Mouse (Mus musculus) heart, embryonic 12.5 days (tissue): ENCODE results near the gene Tom1l1. TPM values are rescaled to one million over a fixed set of nuclear protein-coding genes. Genes with fewer than 3 reads are reported as not detected.

Experiments
- ATAC-seq: fragments of 200-750 bp; cut with Nextera tagmentation; 2 replicates; pipeline ENCODE4 v1.8.0; 2017; ENCODE audit warnings: moderate TSS enrichment, moderate library complexity; ENCODE audit not compliant: insufficient number of reproducible peaks, low FRiP score
- H3K27ac ChIP-seq: fragments of 300-500 bp; sonication (generic); 2 replicates; pipeline ENCODE4 v1.5.1; 2016; ENCODE audit warnings: mild to moderate bottlenecking, moderate library complexity; ENCODE audit not compliant: poor library complexity, severe bottlenecking
- H3K27me3 ChIP-seq: fragments of 300-500 bp; sonication (generic); replicated peaks from 2 replicates; pipeline ENCODE4 v1.6.1; 2016; ENCODE audit warnings: mild to moderate bottlenecking, moderate library complexity
- H3K36me3 ChIP-seq: fragments of 300-500 bp; sonication (generic); 2 replicates; pipeline ENCODE4 v1.6.1; 2016; ENCODE audit warnings: mild to moderate bottlenecking, moderate library complexity
- H3K4me1 ChIP-seq: fragments of 300-500 bp; sonication (generic); replicated peaks from 2 replicates; pipeline ENCODE4 v1.6.1; 2016; ENCODE audit warnings: mild to moderate bottlenecking
- H3K4me2 ChIP-seq: fragments of 300-500 bp; sonication (generic); 2 replicates; pipeline ENCODE4 v1.6.1; 2016; ENCODE audit warnings: mild to moderate bottlenecking, moderate library complexity
- H3K4me3 ChIP-seq: fragments of 300-500 bp; sonication (generic); 2 replicates; pipeline ENCODE4 v1.5.1; 2016; ENCODE audit warnings: mild to moderate bottlenecking
- H3K9ac ChIP-seq: fragments of 300-500 bp; sonication (generic); 2 replicates; pipeline ENCODE4 v1.6.1; 2016; ENCODE audit warnings: mild to moderate bottlenecking, moderate library complexity
- H3K9me3 ChIP-seq: fragments of 300-500 bp; sonication (generic); replicated peaks from 2 replicates; pipeline ENCODE4 v1.6.1; 2016; ENCODE audit warnings: mild to moderate bottlenecking, moderate library complexity
- WGBS: fragments of 180-500 bp; shearing (Covaris S2); methylation state at CpG from one replicate; pipeline ENCODE4 v1.1.7; 2016; 5-methylcytosine and 5-hydroxymethylcytosine counted together
- polyA plus RNA-seq: library from polyadenylated mRNA; unstranded; fragments of >200 nt; fragmentation: Nextera tagmentation; extraction: Ambion mirVana; gene quantifications from 2 replicates; pipeline ENCODE4 v1.2.1, GENCODE M21; 2016

The Tom1l1 gene
- polyA plus RNA-seq, 1 experiment from 2014 or later: 43.6 TPM

DNA sequence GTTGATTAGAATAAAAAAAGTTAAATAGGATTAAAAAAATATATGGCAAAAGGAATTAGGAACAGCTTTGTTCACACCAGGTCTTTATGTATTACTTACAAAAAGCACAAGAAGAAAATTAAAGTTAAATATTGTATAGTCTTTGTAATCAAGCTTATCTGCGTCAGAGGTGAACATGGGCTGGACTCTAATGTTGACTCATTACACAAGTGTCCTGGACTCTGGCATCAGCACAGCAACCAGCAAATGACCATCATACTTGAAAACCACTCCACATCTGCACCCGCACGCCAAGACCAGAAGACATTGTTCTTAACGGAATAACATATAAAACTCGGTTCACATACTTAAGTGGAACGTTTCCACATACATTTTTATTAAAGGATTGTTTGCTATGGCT, 20.8 kb downstream of the Tom1l1 start:
- no peak overlapping the region for H3K4me3 ChIP-seq
- peaks cover 40% of the 10 kb centered on the region for H3K4me1 ChIP-seq
- H3K4me2 ChIP-seq: no peak overlapping the region
- no peak overlapping the region for H3K9ac ChIP-seq
- H3K36me3 ChIP-seq: peaks cover 26% of the 10 kb centered on the region
- WGBS: 92% methylated on average over 6 of the region's 6 CpGs
- no peaks in the 10 kb centered on the region for H3K9me3 ChIP-seq
- H3K27me3 ChIP-seq: no peaks in the 10 kb centered on the region
- no peak overlapping the region for H3K27ac ChIP-seq
- ATAC-seq: no peak

DNA sequence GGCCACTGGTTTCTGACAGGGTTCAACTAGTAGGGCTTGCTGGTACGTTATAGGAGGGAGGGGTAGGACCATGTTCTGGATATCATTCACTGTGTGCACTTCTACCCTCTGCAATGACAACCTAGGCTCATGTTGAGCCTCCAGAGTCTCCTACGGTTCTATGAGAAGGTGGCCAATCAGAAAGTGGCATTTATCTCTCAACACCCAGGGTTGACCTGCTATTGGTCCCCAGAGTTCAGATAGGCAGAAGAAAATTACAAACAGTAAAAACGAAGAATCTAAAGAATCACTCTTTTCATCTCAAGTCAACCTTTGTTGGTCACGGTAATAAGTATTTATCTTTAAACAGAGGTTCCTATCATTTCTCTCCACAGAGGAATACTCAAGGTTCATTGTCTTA, 21.2 kb downstream of the Tom1l1 start:
- Histone ChIP-seq H3K27ac (no peak overlapping the region), H3K4me3 (no peak overlapping the region), H3K27me3 (no peaks in the 10 kb centered on the region), H3K9me3 (no peaks in the 10 kb centered on the region), H3K36me3 (peaks cover 22% of the 10 kb centered on the region), H3K4me2 (no peak overlapping the region), H3K9ac (no peak overlapping the region), H3K4me1 (peaks cover 40% of the 10 kb centered on the region)
- 73% methylated on average over 4 of the region's 4 CpGs for WGBS
- peak; percentile 60; the same call in 1 of the 2 replicates for ATAC-seq

DNA sequence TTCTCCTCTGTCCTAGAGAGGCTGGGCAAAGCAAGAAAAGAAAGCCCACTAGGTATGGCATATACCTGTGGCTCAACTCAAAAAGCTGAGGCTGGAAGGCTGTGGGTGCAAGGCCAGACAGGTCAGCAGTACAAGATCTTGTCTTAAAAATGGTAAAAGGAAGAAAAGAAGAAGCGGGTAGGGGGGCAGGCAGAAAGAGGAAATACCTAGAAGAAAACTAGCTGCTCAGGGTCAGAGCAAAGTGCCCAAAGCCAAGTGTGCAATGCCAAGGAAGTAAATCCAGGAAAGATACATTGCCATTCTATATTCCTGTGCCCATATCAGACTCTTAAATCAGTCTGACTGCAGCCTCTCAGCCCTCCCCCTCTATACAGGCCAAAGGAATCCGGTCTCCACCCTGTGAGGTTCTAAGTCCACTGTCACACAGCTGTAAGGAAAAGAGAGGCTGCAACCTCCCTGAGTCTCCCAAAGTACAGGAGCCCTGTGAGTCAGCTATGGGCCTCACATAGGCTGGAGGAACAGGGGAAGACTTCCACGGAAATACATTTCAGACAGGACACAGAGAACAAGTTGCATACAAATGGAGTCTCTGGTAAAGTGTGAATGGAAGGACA, 21.9 kb downstream of the Tom1l1 start:
- Histone ChIP-seq H3K9me3 (no peaks in the 10 kb centered on the region), H3K4me3 (no peak overlapping the region), H3K27ac (no peak overlapping the region), H3K36me3 (peaks cover 27% of the 10 kb centered on the region), H3K9ac (no peak overlapping the region), H3K4me1 (peaks cover 40% of the 10 kb centered on the region), H3K4me2 (no peak overlapping the region), H3K27me3 (no peaks in the 10 kb centered on the region)
- 59% methylated on average over 3 of the region's 3 CpGs for WGBS
- 0 out of 2 replicates have a peak, but pooled peaks have one; percentile 36 for ATAC-seq

GRCm38 (mm10) chr11:90665161-90665560, 23.0 kb downstream of the Tom1l1 start:
- H3K36me3 ChIP-seq: peaks cover 33% of the 10 kb centered on the region
- 0 out of 2 replicates have a peak overlapping the region, but pooled peaks have one; percentile 50 for H3K9ac ChIP-seq
- peak overlapping the region; percentile 37; the same call in 1 of the 2 replicates for H3K4me2 ChIP-seq
- peaks cover 40% of the 10 kb centered on the region for H3K4me1 ChIP-seq
- WGBS: 15% methylated on average over 6 of the region's 6 CpGs
- H3K4me3 ChIP-seq: no peak overlapping the region
- H3K27me3 ChIP-seq: no peaks in the 10 kb centered on the region
- no peaks in the 10 kb centered on the region for H3K9me3 ChIP-seq
- ATAC-seq: 0 out of 2 replicates have a peak, but pooled peaks have one; percentile 12
- peak overlapping the region; percentile 73 for H3K27ac ChIP-seq

- Histone ChIP-seq H3K27ac (peak overlapping the region; percentile 73), H3K4me1 (peaks cover 40% of the 10 kb centered on the region), H3K36me3 (peaks cover 33% of the 10 kb centered on the region), H3K4me2 (peak overlapping the region; percentile 37; the same call in 1 of the 2 replicates), H3K9ac (peak overlapping the region; percentile 50; the same call in 1 of the 2 replicates), H3K27me3 (no peaks in the 10 kb centered on the region), H3K9me3 (no peaks in the 10 kb centered on the region), H3K4me3 (no peak overlapping the region)
- WGBS: 23% methylated on average over 8 of the region's 8 CpGs
- peak; percentile 88 for ATAC-seq
Observed at GRCm38 (mm10) chr11:90664345-90664986, 23.7 kb downstream of the Tom1l1 start.

GRCm38 (mm10) chr11:90663618-90664297, 24.4 kb downstream of the Tom1l1 start:
- peaks cover 40% of the 10 kb centered on the region for H3K4me1 ChIP-seq
- H3K27ac ChIP-seq: peak overlapping the region; percentile 73
- H3K4me3 ChIP-seq: no peak overlapping the region
- ATAC-seq: no peak
- H3K9me3 ChIP-seq: no peaks in the 10 kb centered on the region
- WGBS: 56% methylated on average over 5 of the region's 5 CpGs
- no peak overlapping the region for H3K9ac ChIP-seq
- H3K27me3 ChIP-seq: no peaks in the 10 kb centered on the region
- no peak overlapping the region for H3K4me2 ChIP-seq
- peaks cover 36% of the 10 kb centered on the region for H3K36me3 ChIP-seq

GRCm38 (mm10) chr11:90663052-90663451, 25.1 kb downstream of the Tom1l1 start:
- H3K9me3 ChIP-seq: no peaks in the 10 kb centered on the region
- H3K27ac ChIP-seq: no peak overlapping the region; the same call in 1 of the 2 replicates
- H3K27me3 ChIP-seq: no peaks in the 10 kb centered on the region
- no peak overlapping the region for H3K4me2 ChIP-seq
- H3K4me3 ChIP-seq: no peak overlapping the region
- no peak overlapping the region for H3K9ac ChIP-seq
- 42% methylated on average over 3 of the region's 3 CpGs for WGBS
- peak; percentile 71 for ATAC-seq
- H3K36me3 ChIP-seq: peaks cover 32% of the 10 kb centered on the region
- H3K4me1 ChIP-seq: peaks cover 40% of the 10 kb centered on the region

DNA sequence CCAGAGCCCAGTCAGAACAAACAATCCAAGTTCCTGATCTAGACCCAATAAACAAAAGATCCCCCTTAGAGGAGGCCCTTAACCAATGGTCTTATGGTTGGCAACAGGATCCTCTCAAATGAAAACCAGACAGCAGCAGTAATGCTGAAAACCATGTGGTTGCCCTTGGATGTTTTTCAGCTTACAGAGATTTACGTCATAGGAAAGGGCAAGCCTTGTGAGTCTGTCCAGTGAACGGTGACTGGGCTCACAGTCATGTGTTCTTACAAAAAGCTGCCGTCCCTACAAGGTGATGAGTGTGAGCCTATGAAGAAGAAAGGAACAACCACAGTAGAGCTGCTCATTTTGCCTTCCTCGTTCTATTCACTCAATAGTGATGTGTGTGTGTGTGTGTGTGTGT, 27.5 kb downstream of the Tom1l1 start:
- Histone ChIP-seq H3K27me3 (no peaks in the 10 kb centered on the region), H3K4me3 (no peak overlapping the region), H3K4me2 (no peak overlapping the region), H3K27ac (no peak overlapping the region), H3K4me1 (peaks cover 28% of the 10 kb centered on the region), H3K9ac (no peak overlapping the region), H3K36me3 (peaks cover 48% of the 10 kb centered on the region), H3K9me3 (no peaks in the 10 kb centered on the region)
- ATAC-seq: no peak
- 78% methylated on average over 4 of the region's 4 CpGs for WGBS

DNA sequence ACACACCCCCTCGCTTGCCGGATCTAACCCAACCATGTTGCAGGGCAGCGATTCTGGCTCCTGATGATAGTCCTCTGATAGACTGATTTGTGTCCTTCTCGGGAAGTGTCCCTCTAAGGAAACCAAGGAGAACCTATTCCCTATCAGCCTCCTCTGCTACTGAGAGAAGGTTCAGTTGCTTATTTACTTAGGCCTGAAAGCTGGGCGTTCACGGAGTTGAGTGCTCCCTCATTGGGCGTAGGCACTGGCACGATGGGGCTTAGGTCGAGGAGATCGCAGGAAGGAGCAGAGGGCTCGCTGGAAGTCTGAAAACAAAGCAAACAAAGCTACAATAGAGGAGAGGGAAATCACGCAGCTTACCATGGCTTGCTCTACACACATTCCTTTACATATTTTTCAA, 30.6 kb downstream of the Tom1l1 start:
- Histone ChIP-seq H3K36me3 (peaks cover 65% of the 10 kb centered on the region), H3K9me3 (no peaks in the 10 kb centered on the region), H3K27ac (no peak overlapping the region), H3K4me1 (no peaks in the 10 kb centered on the region), H3K4me2 (no peak overlapping the region), H3K27me3 (no peaks in the 10 kb centered on the region), H3K9ac (no peak overlapping the region), H3K4me3 (no peak overlapping the region)
- 86% methylated on average over 12 of the region's 12 CpGs for WGBS
- ATAC-seq: no peak

- no peak for ATAC-seq
- no peaks in the 10 kb centered on the region for H3K4me1 ChIP-seq
- no peak overlapping the region for H3K4me2 ChIP-seq
Observed at GRCm38 (mm10) chr11:90652603-90653002, 35.6 kb downstream of the Tom1l1 start.

GRCm38 (mm10) chr11:90650231-90650885, 37.8 kb downstream of the Tom1l1 start:
- no peaks in the 10 kb centered on the region for H3K9me3 ChIP-seq
- no peak for ATAC-seq
- no peak overlapping the region for H3K4me2 ChIP-seq
- peak overlapping the region; percentile 34; the same call in 1 of the 2 replicates for H3K9ac ChIP-seq
- no peak overlapping the region for H3K27ac ChIP-seq
- H3K4me3 ChIP-seq: no peak overlapping the region
- H3K4me1 ChIP-seq: no peaks in the 10 kb centered on the region
- no peaks in the 10 kb centered on the region for H3K27me3 ChIP-seq
- 50% methylated on average over 9 of the region's 9 CpGs for WGBS
- peaks cover 63% of the 10 kb centered on the region for H3K36me3 ChIP-seq

More at GRCm38 (mm10) chr11:90652603-90653002, 35.6 kb downstream of the Tom1l1 start:
- Histone ChIP-seq H3K36me3 (peaks cover 68% of the 10 kb centered on the region), H3K27me3 (no peaks in the 10 kb centered on the region), H3K9ac (no peak overlapping the region), H3K27ac (no peak overlapping the region), H3K4me3 (no peak overlapping the region), H3K9me3 (no peaks in the 10 kb centered on the region)
- WGBS: 82% methylated on average over 4 of the region's 4 CpGs
